8 mouse cellular contexts compared by ENCODE assay signal in the genomic region with DNA sequence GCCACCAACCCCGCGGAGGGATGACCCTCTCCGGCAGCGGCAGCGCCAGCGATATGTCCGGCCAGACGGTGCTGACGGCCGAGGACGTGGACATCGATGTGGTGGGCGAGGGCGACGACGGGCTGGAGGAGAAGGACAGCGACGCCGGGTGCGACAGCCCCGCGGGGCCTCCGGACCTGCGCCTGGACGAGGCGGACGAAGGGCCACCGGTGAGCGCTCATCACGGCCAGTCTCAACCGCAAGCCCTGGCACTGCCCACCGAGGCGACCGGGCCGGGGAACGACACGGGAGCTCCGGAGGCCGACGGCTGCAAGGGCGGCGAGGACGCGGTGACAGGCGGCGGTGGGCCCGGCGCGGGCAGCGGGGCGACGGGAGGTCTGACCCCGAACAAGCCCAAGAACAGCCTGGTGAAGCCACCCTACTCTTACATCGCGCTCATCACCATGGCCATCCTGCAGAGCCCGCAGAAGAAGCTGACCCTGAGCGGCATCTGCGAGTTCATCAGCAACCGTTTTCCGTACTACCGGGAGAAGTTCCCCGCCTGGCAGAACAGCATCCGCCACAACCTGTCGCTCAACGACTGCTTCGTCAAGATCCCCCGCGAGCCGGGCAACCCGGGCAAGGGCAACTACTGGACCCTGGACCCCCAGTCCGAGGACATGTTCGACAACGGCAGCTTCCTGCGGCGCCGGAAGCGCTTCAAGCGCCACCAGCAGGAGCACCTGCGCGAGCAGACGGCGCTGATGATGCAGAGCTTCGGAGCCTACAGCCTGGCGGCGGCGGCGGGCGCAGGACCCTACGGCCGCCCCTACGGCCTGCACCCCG. TPM values are rescaled to one million over a fixed set of nuclear protein-coding genes. Genes with fewer than 3 reads are reported as not detected.
A peak's percentile ranks its signal among the peaks of the same experiment; 100 is the strongest.
DNase-seq lines count a peak whose midpoint lies in the region; ATAC-seq lines count a peak whose summit lies in the region.

No protein-coding gene starts in this region.

- no peaks in the 10 kb centered on the region for H3K36me3 ChIP-seq in kidney, embryonic 14.5 days (ENCODE audit: control insufficient read depth, insufficient read depth, low read length)
- H3K36me3 ChIP-seq in forebrain, embryonic 11.5 days (ENCODE audit: control insufficient read depth, insufficient read depth, low read length), result no peaks in the 10 kb centered on the region
- H3K36me3 ChIP-seq in midbrain, embryonic 15.5 days (replicated peaks), result no peaks in the 10 kb centered on the region

- H3K27me3 ChIP-seq in kidney, embryonic 14.5 days (ENCODE audit: control insufficient read depth, insufficient read depth, low read length), result peaks cover 87% of the 10 kb centered on the region
- peaks cover 90% of the 10 kb centered on the region for H3K27me3 ChIP-seq in forebrain, embryonic 11.5 days (ENCODE audit: control insufficient read depth, insufficient read depth, low read length)
- H3K27me3 ChIP-seq in midbrain, embryonic 15.5 days (replicated peaks), result peaks cover 66% of the 10 kb centered on the region

- H3K9me3 ChIP-seq in kidney, embryonic 14.5 days (ENCODE audit: control insufficient read depth, low read length), result no peaks in the 10 kb centered on the region
- H3K9me3 ChIP-seq in forebrain, embryonic 11.5 days (ENCODE audit: control insufficient read depth, low read length), result no peaks in the 10 kb centered on the region
- no peaks in the 10 kb centered on the region for H3K9me3 ChIP-seq in midbrain, embryonic 15.5 days

- ATAC-seq in kidney, embryonic 14.5 days (ENCODE audit: low FRiP score, low TSS enrichment), result peak; percentile 28; the same call in 1 of the 2 replicates
- ATAC-seq in forebrain, embryonic 11.5 days (replicated peaks; ENCODE audit: low FRiP score), result peak; percentile 18
- ATAC-seq in inflammation-experienced regulatory T-cells, adult 6 months, result peak; percentile 51
- peak; percentile 35; the same call in 1 of the 2 replicates for ATAC-seq in midbrain, embryonic 15.5 days (replicated peaks)
- no peak for ATAC-seq in monocyte, adult 5-6 weeks (replicated peaks; ENCODE audit: insufficient number of reproducible peaks, low FRiP score, low TSS enrichment, poor library complexity, severe bottlenecking)

- H3K27ac ChIP-seq in kidney, embryonic 14.5 days (ENCODE audit: low read depth, low read length), result no peak overlapping the region
- H3K27ac ChIP-seq in forebrain, embryonic 11.5 days (ENCODE audit: low read depth, low read length), result no peak overlapping the region
- H3K27ac ChIP-seq in midbrain, embryonic 15.5 days, result no peak overlapping the region

- H3K4me1 ChIP-seq in kidney, embryonic 14.5 days (ENCODE audit: control insufficient read depth, insufficient read depth, low read length), result peaks cover 10% of the 10 kb centered on the region; the same call in 1 of the 2 replicates
- H3K4me1 ChIP-seq in forebrain, embryonic 11.5 days (replicated peaks; ENCODE audit: control insufficient read depth, insufficient read depth, low read length), result peaks cover 11% of the 10 kb centered on the region
- H3K4me1 ChIP-seq in midbrain, embryonic 15.5 days, result peaks cover 20% of the 10 kb centered on the region

- 1% methylated on average over 77 of the region's 92 CpGs for WGBS in kidney, embryonic 14.5 days
- whole genome bisulfite sequencing in forebrain, embryonic 11.5 days, result 1% methylated on average over 91 of the region's 92 CpGs
- under 1% methylated on average over 81 of the region's 92 CpGs for WGBS in midbrain, embryonic 15.5 days

- peak overlapping the region; percentile 27 for H3K4me3 ChIP-seq in kidney, embryonic 14.5 days (ENCODE audit: low read length)
- peak overlapping the region; percentile 25 for H3K4me3 ChIP-seq in forebrain, embryonic 11.5 days (ENCODE audit: low read depth, low read length)
- H3K4me3 ChIP-seq in midbrain, embryonic 15.5 days, result peak overlapping the region; percentile 32

- peak overlapping the region; percentile 39 for H3K4me2 ChIP-seq in kidney, embryonic 14.5 days (replicated peaks; ENCODE audit: low read depth, low read length)
- H3K4me2 ChIP-seq in forebrain, embryonic 11.5 days (ENCODE audit: low read depth, low read length, severe bottlenecking), result peak overlapping the region; percentile 33; the same call in 1 of the 2 replicates
- H3K4me2 ChIP-seq in midbrain, embryonic 15.5 days, result peak overlapping the region; percentile 44

- no peak overlapping the region for H3K9ac ChIP-seq in kidney, embryonic 14.5 days (ENCODE audit: low read depth, low read length)
- H3K9ac ChIP-seq in forebrain, embryonic 11.5 days (ENCODE audit: low read length), result no peak overlapping the region; the same call in 1 of the 2 replicates
- no peak overlapping the region for H3K9ac ChIP-seq in midbrain, embryonic 15.5 days

- no peak for DNase-seq in kidney, adult 9 months
- DNase-seq in T-cell, adult 2 months (ENCODE audit: low spot score), result peak; percentile 16
- DNase-seq in forebrain, embryonic 11.5 days (ENCODE audit: low spot score), result peak; percentile 72
- no peak for DNase-seq in urinary bladder, postnatal 25 days (ENCODE audit: low spot score)

RNA-seq across cellular contexts. Expression of a gene that starts 0.7 kb away (rescaled TPM):
- polyA plus RNA-seq in kidney, embryonic 14.5 days (2014; fragmentation: Nextera tagmentation; extraction: Ambion mirVana), result not detected in 2 replicates
- 0.08 TPM in 1 of 2 replicates, not detected in the other for polyA plus RNA-seq in forebrain, embryonic 11.5 days (2014; fragmentation: Nextera tagmentation; extraction: Ambion mirVana)
- not detected for polyA plus RNA-seq in inflammation-experienced regulatory T-cells, adult 6 months (2017; shearing (Covaris generic))
- 0.14 TPM in 1 of 2 replicates, not detected in the other for polyA plus RNA-seq in midbrain, embryonic 15.5 days (2015; fragmentation: Nextera tagmentation; extraction: Ambion mirVana)
- total RNA-seq in monocyte, adult 5-6 weeks (2017), result not detected in 3 replicates

RNA-seq across cellular contexts. Expression of a gene that starts 58.6 kb away (rescaled TPM):
- polyA plus RNA-seq in kidney, embryonic 14.5 days (2014; fragmentation: Nextera tagmentation; extraction: Ambion mirVana), result 27.2 and 34.1 TPM in 2 replicates
- polyA plus RNA-seq in forebrain, embryonic 11.5 days (2014; fragmentation: Nextera tagmentation; extraction: Ambion mirVana), result 17.6 TPM in 2 replicates
- 10 to 100 TPM in 2 of 3 experiments, 1 to 10 TPM in 1; 8.4 to 20.2 (median 13.9) TPM for polyA plus RNA-seq in inflammation-experienced regulatory T-cells, adult 6 months (2017; shearing (Covaris generic))
- polyA plus RNA-seq in midbrain, embryonic 15.5 days (2015; fragmentation: Nextera tagmentation; extraction: Ambion mirVana), result 10.3 and 12.5 TPM in 2 replicates
- 4.4 to 9.5 TPM (median 4.9 TPM) in 3 replicates for total RNA-seq in monocyte, adult 5-6 weeks (2017)

Comparison
In these comparisons a context has a peak if more than half of its experiments do, and no peak if none do; other contexts are left out.
1. DNase-seq: peak in T-cell, adult 2 months (single experiment) and forebrain, embryonic 11.5 days (single experiment); none in kidney, adult 9 months (single experiment) and urinary bladder, postnatal 25 days (single experiment).
2. Peak in every context shown above with its lines, with median percentiles within 50 percentile points of each other: H3K4me2 ChIP-seq and H3K4me3 ChIP-seq.